Mouse (Mus musculus) heart, adult 2 months (tissue): ENCODE results near the gene Slc44a1.

ENCODE experiments used
- CTCF ChIP-seq: fragments of 200-600 bp; IDR thresholded peaks from 2 replicates; pipeline ENCODE4 v1.8.1; 2022; ENCODE audit warnings: antibody characterized with exemption, mild to moderate bottlenecking, moderate library complexity
- EP300 ChIP-seq: fragments of 200-500 bp; IDR thresholded peaks from 2 replicates; pipeline ENCODE4 v1.6.1; 2011; ENCODE audit warnings: low read depth, low read length, control low read depth; ENCODE audit not compliant: insufficient read depth
- POLR2A ChIP-seq: fragments of 200-500 bp; IDR thresholded peaks from 2 replicates; pipeline ENCODE4 v1.6.1; 2011; ENCODE audit warnings: mild to moderate bottlenecking, low read depth, low read length, control low read depth; ENCODE audit not compliant: insufficient read depth

DNA sequence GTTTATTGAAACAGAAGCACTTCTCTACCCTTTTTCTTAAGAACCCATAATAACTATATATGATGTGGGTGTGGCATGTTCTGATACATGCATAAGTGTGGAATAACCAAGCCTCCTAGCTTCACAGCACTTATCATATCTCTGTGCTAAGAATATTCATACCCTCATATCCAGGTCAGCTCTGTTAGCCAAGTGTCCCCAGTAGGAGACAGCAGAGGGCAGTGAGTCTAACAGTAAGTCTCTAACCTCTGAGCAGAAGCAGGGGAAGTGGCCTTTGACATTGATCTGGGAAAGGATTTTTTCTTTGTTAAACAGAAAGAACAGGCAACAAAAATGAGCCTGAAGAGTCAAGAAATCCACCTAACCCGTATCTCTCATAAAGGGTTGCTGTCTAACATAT, 104.7 kb downstream of the Slc44a1 start:
- TF ChIP-seq CTCF (peak; percentile 77), EP300 (0 out of 2 replicates have a peak, but pooled peaks have one; percentile 34), POLR2A (no peak)
